Mouse (Mus musculus) intestine, embryonic 14.5 days (tissue): ENCODE results near the gene Ngdn. TPM values are rescaled to one million over a fixed set of nuclear protein-coding genes. Genes with fewer than 3 reads are reported as not detected.
"Not testable (repeated sequence)": the region's sequence is repeated elsewhere in the genome, so short reads cannot be mapped to it uniquely, and the experiment has no call there.

Experiments used
- ATAC-seq: fragments of 200-750 bp; cut with Nextera tagmentation; replicated peaks from 2 replicates; pipeline ENCODE4 v1.8.0; 2017; ENCODE audit warnings: low read depth, moderate number of reproducible peaks, moderate TSS enrichment, moderate library complexity; ENCODE audit not compliant: low FRiP score, low TSS enrichment
- DNase-seq: peaks from one replicate; pipeline ENCODE4 v3.0.0-alpha.2; 2018; ENCODE audit warnings: low spot score
- H3K27ac ChIP-seq: fragments of 300-500 bp; sonication (generic); 2 replicates; pipeline ENCODE4 v1.5.1; 2014; ENCODE audit warnings: low read depth, mild to moderate bottlenecking, control low read depth
- H3K27me3 ChIP-seq: fragments of 300-500 bp; sonication (generic); replicated peaks from 2 replicates; pipeline ENCODE4 v1.6.1; 2014; ENCODE audit warnings: low read length, control low read depth; ENCODE audit not compliant: control insufficient read depth, insufficient read depth
- H3K36me3 ChIP-seq: fragments of 300-500 bp; sonication (generic); 2 replicates; pipeline ENCODE4 v1.6.1; 2014; ENCODE audit warnings: low read length, control low read depth; ENCODE audit not compliant: control insufficient read depth, insufficient read depth
- H3K4me1 ChIP-seq: fragments of 300-500 bp; sonication (generic); replicated peaks from 2 replicates; pipeline ENCODE4 v1.6.1; 2014; ENCODE audit warnings: low read length, control low read depth, mixed read lengths; ENCODE audit not compliant: control insufficient read depth, insufficient read depth
- H3K4me2 ChIP-seq: fragments of 300-500 bp; sonication (generic); 2 replicates; pipeline ENCODE4 v1.6.1; 2014; ENCODE audit warnings: low read length
- H3K4me3 ChIP-seq: fragments of 300-500 bp; sonication (generic); 2 replicates; pipeline ENCODE4 v1.5.1; 2014; ENCODE audit warnings: low read depth, low read length, control low read depth, mixed read lengths
- H3K9ac ChIP-seq: fragments of 300-500 bp; sonication (generic); 2 replicates; pipeline ENCODE4 v1.6.1; 2014; ENCODE audit warnings: mild to moderate bottlenecking, low read length
- H3K9me3 ChIP-seq: fragments of 300-500 bp; sonication (generic); 2 replicates; pipeline ENCODE4 v1.6.1; 2016; ENCODE audit warnings: low read length, control low read depth; ENCODE audit not compliant: control insufficient read depth
- WGBS: fragments of 180-500 bp; shearing (Covaris S2); extraction: QIAGEN DNeasy Blood & Tissue Kit; methylation state at CpG from one replicate; pipeline ENCODE4 v1.1.7; 2014; 5-methylcytosine and 5-hydroxymethylcytosine counted together
- polyA plus RNA-seq: library from polyadenylated mRNA; unstranded; fragments of >200 nt; fragmentation: Nextera tagmentation; extraction: Ambion mirVana; gene quantifications from 2 replicates; pipeline ENCODE4 v1.2.1, GENCODE M21; 2014

Ngdn gene
- polyA plus RNA-seq, 1 experiment from 2014 or later, result 78.5 TPM

- DNase-seq (no peak), ATAC-seq (no peak)
- WGBS, result 91% methylated on average over 8 of the region's 8 CpGs
- no peak overlapping the region for H3K27ac ChIP-seq
- H3K36me3 ChIP-seq, result no peaks in the 10 kb centered on the region
- no peaks in the 10 kb centered on the region for H3K9me3 ChIP-seq
- H3K4me1 ChIP-seq, result no peaks in the 10 kb centered on the region
- H3K27me3 ChIP-seq, result no peaks in the 10 kb centered on the region
- H3K9ac ChIP-seq, result no peak overlapping the region
- H3K4me2 ChIP-seq, result no peak overlapping the region
- no peak overlapping the region for H3K4me3 ChIP-seq
These were observed 36.6 kb upstream of the Ngdn start for GRCm38 (mm10) chr14:54978664-54979063.

GRCm38 (mm10) chr14:54981934-54982333, 33.3 kb upstream of the Ngdn start:
- no peak overlapping the region for H3K4me3 ChIP-seq
- 95% methylated on average over 7 of the region's 7 CpGs for WGBS
- H3K9me3 ChIP-seq, result no peaks in the 10 kb centered on the region
- H3K27me3 ChIP-seq, result no peaks in the 10 kb centered on the region
- no peak overlapping the region for H3K9ac ChIP-seq
- no peak overlapping the region for H3K27ac ChIP-seq
- no peak overlapping the region for H3K4me2 ChIP-seq
- H3K4me1 ChIP-seq, result no peaks in the 10 kb centered on the region
- no peak for ATAC-seq
- DNase-seq, result no peak
- no peaks in the 10 kb centered on the region for H3K36me3 ChIP-seq

GRCm38 (mm10) chr14:54988350-54988874, 26.8 kb upstream of the Ngdn start:
- not testable (repeated sequence) for DNase-seq, H3K4me3 ChIP-seq, H3K4me2 ChIP-seq, H3K27me3 ChIP-seq, H3K9ac ChIP-seq, H3K4me1 ChIP-seq, H3K27ac ChIP-seq, ATAC-seq, H3K9me3 ChIP-seq, H3K36me3 ChIP-seq
- WGBS, result 90% methylated on average over 9 of the region's 9 CpGs

- H3K4me2 ChIP-seq, result no peak overlapping the region
- no peak overlapping the region for H3K4me3 ChIP-seq
- no peaks in the 10 kb centered on the region for H3K27me3 ChIP-seq
- no peak overlapping the region for H3K9ac ChIP-seq
- WGBS, result 91% methylated on average over 13 of the region's 13 CpGs
- no peaks in the 10 kb centered on the region for H3K9me3 ChIP-seq
- H3K27ac ChIP-seq, result no peak overlapping the region
- no peaks in the 10 kb centered on the region for H3K4me1 ChIP-seq
- ATAC-seq, result no peak
- no peak for DNase-seq
- H3K36me3 ChIP-seq, result no peaks in the 10 kb centered on the region
These were observed 26.4 kb upstream of the Ngdn start for GRCm38 (mm10) chr14:54988882-54989281.

- H3K27ac ChIP-seq, result no peak overlapping the region
- H3K4me1 ChIP-seq, result no peaks in the 10 kb centered on the region; the same call in 1 of the 2 replicates
- H3K27me3 ChIP-seq, result no peaks in the 10 kb centered on the region
- DNase-seq (no peak), ATAC-seq (no peak)
- 86% methylated on average over 8 of the region's 8 CpGs for WGBS
- H3K9me3 ChIP-seq, result no peaks in the 10 kb centered on the region
- H3K9ac ChIP-seq, result no peak overlapping the region
- H3K4me3 ChIP-seq, result no peak overlapping the region
- H3K36me3 ChIP-seq, result no peaks in the 10 kb centered on the region
- no peak overlapping the region for H3K4me2 ChIP-seq
These were observed 25.3 kb upstream of the Ngdn start for GRCm38 (mm10) chr14:54989886-54990441.

GRCm38 (mm10) chr14:54992196-54992595, 23.1 kb upstream of the Ngdn start:
- H3K27me3 ChIP-seq, result no peaks in the 10 kb centered on the region
- H3K36me3 ChIP-seq, result no peaks in the 10 kb centered on the region
- peaks cover 5% of the 10 kb centered on the region; the same call in 1 of the 2 replicates for H3K4me1 ChIP-seq
- no peak overlapping the region for H3K4me3 ChIP-seq
- ATAC-seq (no peak), DNase-seq (no peak)
- H3K4me2 ChIP-seq, result no peak overlapping the region
- H3K27ac ChIP-seq, result no peak overlapping the region
- H3K9me3 ChIP-seq, result no peaks in the 10 kb centered on the region
- 88% methylated on average over 10 of the region's 10 CpGs for WGBS
- no peak overlapping the region for H3K9ac ChIP-seq

GRCm38 (mm10) chr14:54993636-54994035, 21.6 kb upstream of the Ngdn start:
- 41% methylated on average over 10 of the region's 10 CpGs for WGBS
- no peak overlapping the region for H3K9ac ChIP-seq
- no peaks in the 10 kb centered on the region for H3K9me3 ChIP-seq
- H3K27me3 ChIP-seq, result no peaks in the 10 kb centered on the region
- no peak overlapping the region for H3K4me2 ChIP-seq
- ATAC-seq, result no peak; the same call in 1 of the 2 replicates
- H3K27ac ChIP-seq, result no peak overlapping the region
- DNase-seq, result no peak
- peaks cover 5% of the 10 kb centered on the region; the same call in 1 of the 2 replicates for H3K4me1 ChIP-seq
- H3K36me3 ChIP-seq, result no peaks in the 10 kb centered on the region
- H3K4me3 ChIP-seq, result no peak overlapping the region

GRCm38 (mm10) chr14:54994136-54994868, 21.0 kb upstream of the Ngdn start, which contains the start of gene Myh7:
Gene Myh7, minus strand, starts transcription at chr14:54994626.
- H3K9me3 ChIP-seq, result no peaks in the 10 kb centered on the region
- H3K4me2 ChIP-seq, result no peak within 1 kb of the TSS
- H3K27me3 ChIP-seq, result no peaks in the 10 kb centered on the region
- peaks cover 5% of the 10 kb centered on the region; the same call in 1 of the 2 replicates for H3K4me1 ChIP-seq
- H3K9ac ChIP-seq, result no peak within 1 kb of the TSS
- no peak within 1 kb of the TSS for H3K27ac ChIP-seq
- 54% methylated on average over 11 of the region's 11 CpGs for WGBS
- no peaks in the 10 kb centered on the region for H3K36me3 ChIP-seq
- no peak for ATAC-seq
- DNase-seq, result no peak
- H3K4me3 ChIP-seq, result no peak within 1 kb of the TSS

GRCm38 (mm10) chr14:54994869-54995186, 20.4 kb upstream of the Ngdn start:
- Histone ChIP-seq H3K4me1 (peaks cover 5% of the 10 kb centered on the region; the same call in 1 of the 2 replicates), H3K9me3 (no peaks in the 10 kb centered on the region)
- no peak for DNase-seq

More at GRCm38 (mm10) chr14:54994869-54995186, 20.4 kb upstream of the Ngdn start:
- no peak for ATAC-seq
- H3K27me3 ChIP-seq, result no peaks in the 10 kb centered on the region
- H3K27ac ChIP-seq, result no peak overlapping the region
- H3K9ac ChIP-seq, result no peak overlapping the region
- H3K36me3 ChIP-seq, result no peaks in the 10 kb centered on the region
- H3K4me2 ChIP-seq, result no peak overlapping the region
- no peak overlapping the region for H3K4me3 ChIP-seq
